Mouse (Mus musculus): ENCODE results near the gene Myh7b. TPM values are rescaled to one million over a fixed set of nuclear protein-coding genes. Genes with fewer than 3 reads are reported as not detected.

The Myh7b gene
- 0.34 and 0.45 TPM in 2 replicates for polyA plus RNA-seq (2014; fragmentation: Nextera tagmentation; extraction: Ambion mirVana)

- DNase-seq (ENCODE audit: low spot score) = no peak
- H3K4me1 ChIP-seq (ENCODE audit: control insufficient read depth, insufficient read depth, low read length) = peaks cover 3% of the 10 kb centered on the region; the same call in 1 of the 2 replicates
- H3K36me3 ChIP-seq (replicated peaks; ENCODE audit: control insufficient read depth, insufficient read depth, low read depth, low read length) = no peaks in the 10 kb centered on the region
- WGBS = 39% methylated on average over 4 of the region's 4 CpGs
- no peaks in the 10 kb centered on the region for H3K27me3 ChIP-seq (ENCODE audit: control insufficient read depth, insufficient read depth, low read length)
- H3K4me2 ChIP-seq (ENCODE audit: low read depth, low read length) = no peak within 1 kb of the TSS
- no peak within 1 kb of the TSS for H3K4me3 ChIP-seq (ENCODE audit: low read depth, low read length)
- H3K9me3 ChIP-seq (replicated peaks; ENCODE audit: control insufficient read depth, low read length) = no peaks in the 10 kb centered on the region
- no peak for ATAC-seq (replicated peaks; ENCODE audit: insufficient number of reproducible peaks, low FRiP score, low TSS enrichment, low read depth)
- no peak within 1 kb of the TSS for H3K27ac ChIP-seq (replicated peaks; ENCODE audit: low read depth, low read length)
- no peak within 1 kb of the TSS for H3K9ac ChIP-seq (replicated peaks; ENCODE audit: low read length)
Observed at GRCm38 (mm10) chr2:155610978-155611377, at the start of gene Myh7b. TSS of gene Myh7b (plus strand) at chr2:155611212.

- Histone ChIP-seq H3K36me3 (replicated peaks; ENCODE audit: control insufficient read depth, insufficient read depth, low read depth, low read length) (no peaks in the 10 kb centered on the region), H3K9ac (replicated peaks; ENCODE audit: low read length) (no peak overlapping the region), H3K4me2 (ENCODE audit: low read depth, low read length) (no peak overlapping the region), H3K9me3 (replicated peaks; ENCODE audit: control insufficient read depth, low read length) (no peaks in the 10 kb centered on the region), H3K4me3 (ENCODE audit: low read depth, low read length) (no peak overlapping the region), H3K27me3 (ENCODE audit: control insufficient read depth, insufficient read depth, low read length) (no peaks in the 10 kb centered on the region), H3K4me1 (ENCODE audit: control insufficient read depth, insufficient read depth, low read length) (no peaks in the 10 kb centered on the region), H3K27ac (replicated peaks; ENCODE audit: low read depth, low read length) (no peak overlapping the region)
- no peak for DNase-seq (ENCODE audit: low spot score)
- ATAC-seq (replicated peaks; ENCODE audit: insufficient number of reproducible peaks, low FRiP score, low TSS enrichment, low read depth) = no peak
- WGBS = 57% methylated on average over 1 of the region's 1 CpGs
Observed at GRCm38 (mm10) chr2:155562209-155562608, 48.8 kb upstream of the Myh7b start.

- Histone ChIP-seq H3K36me3 (replicated peaks; ENCODE audit: control insufficient read depth, insufficient read depth, low read depth, low read length) (no peaks in the 10 kb centered on the region), H3K27ac (replicated peaks; ENCODE audit: low read depth, low read length) (no peak overlapping the region), H3K4me1 (ENCODE audit: control insufficient read depth, insufficient read depth, low read length) (no peaks in the 10 kb centered on the region), H3K27me3 (ENCODE audit: control insufficient read depth, insufficient read depth, low read length) (no peaks in the 10 kb centered on the region), H3K9me3 (replicated peaks; ENCODE audit: control insufficient read depth, low read length) (no peaks in the 10 kb centered on the region), H3K4me3 (ENCODE audit: low read depth, low read length) (no peak overlapping the region), H3K9ac (replicated peaks; ENCODE audit: low read length) (no peak overlapping the region), H3K4me2 (ENCODE audit: low read depth, low read length) (no peak overlapping the region)
- 76% methylated on average over 4 of the region's 4 CpGs for WGBS
- no peak for DNase-seq (ENCODE audit: low spot score)
- ATAC-seq (replicated peaks; ENCODE audit: insufficient number of reproducible peaks, low FRiP score, low TSS enrichment, low read depth) = no peak
Observed at GRCm38 (mm10) chr2:155562934-155563333, 48.1 kb upstream of the Myh7b start.

GRCm38 (mm10) chr2:155567751-155568150 is 43.3 kb upstream of the Myh7b start:
- DNase-seq (ENCODE audit: low spot score) (no peak), ATAC-seq (replicated peaks; ENCODE audit: insufficient number of reproducible peaks, low FRiP score, low TSS enrichment, low read depth) (no peak)
- no peak overlapping the region for H3K27ac ChIP-seq (replicated peaks; ENCODE audit: low read depth, low read length)
- no peak overlapping the region for H3K4me3 ChIP-seq (ENCODE audit: low read depth, low read length)
- 84% methylated on average over 5 of the region's 5 CpGs for WGBS
- H3K9ac ChIP-seq (replicated peaks; ENCODE audit: low read length) = no peak overlapping the region
- H3K27me3 ChIP-seq (ENCODE audit: control insufficient read depth, insufficient read depth, low read length) = no peaks in the 10 kb centered on the region
- no peak overlapping the region for H3K4me2 ChIP-seq (ENCODE audit: low read depth, low read length)
- no peaks in the 10 kb centered on the region for H3K4me1 ChIP-seq (ENCODE audit: control insufficient read depth, insufficient read depth, low read length)
- H3K36me3 ChIP-seq (replicated peaks; ENCODE audit: control insufficient read depth, insufficient read depth, low read depth, low read length) = no peaks in the 10 kb centered on the region
- no peaks in the 10 kb centered on the region for H3K9me3 ChIP-seq (replicated peaks; ENCODE audit: control insufficient read depth, low read length)

GRCm38 (mm10) chr2:155569223-155569807 is 41.7 kb upstream of the Myh7b start:
- no peaks in the 10 kb centered on the region for H3K9me3 ChIP-seq (replicated peaks; ENCODE audit: control insufficient read depth, low read length)
- no peaks in the 10 kb centered on the region for H3K36me3 ChIP-seq (replicated peaks; ENCODE audit: control insufficient read depth, insufficient read depth, low read depth, low read length)
- H3K4me3 ChIP-seq (ENCODE audit: low read depth, low read length) = no peak overlapping the region
- no peak overlapping the region for H3K27ac ChIP-seq (replicated peaks; ENCODE audit: low read depth, low read length)
- H3K9ac ChIP-seq (replicated peaks; ENCODE audit: low read length) = no peak overlapping the region
- no peak overlapping the region for H3K4me2 ChIP-seq (ENCODE audit: low read depth, low read length)
- H3K4me1 ChIP-seq (ENCODE audit: control insufficient read depth, insufficient read depth, low read length) = no peaks in the 10 kb centered on the region
- 48% methylated on average over 3 of the region's 3 CpGs for WGBS
- ATAC-seq (replicated peaks; ENCODE audit: insufficient number of reproducible peaks, low FRiP score, low TSS enrichment, low read depth) (no peak), DNase-seq (ENCODE audit: low spot score) (no peak)
- H3K27me3 ChIP-seq (ENCODE audit: control insufficient read depth, insufficient read depth, low read length) = no peaks in the 10 kb centered on the region

GRCm38 (mm10) chr2:155573001-155573400 is 38.0 kb upstream of the Myh7b start:
- H3K9me3 ChIP-seq (replicated peaks; ENCODE audit: control insufficient read depth, low read length) = no peaks in the 10 kb centered on the region
- WGBS = 87% methylated on average over 9 of the region's 9 CpGs
- H3K4me3 ChIP-seq (ENCODE audit: low read depth, low read length) = no peak overlapping the region
- H3K4me1 ChIP-seq (ENCODE audit: control insufficient read depth, insufficient read depth, low read length) = no peaks in the 10 kb centered on the region
- H3K27ac ChIP-seq (replicated peaks; ENCODE audit: low read depth, low read length) = no peak overlapping the region
- H3K27me3 ChIP-seq (ENCODE audit: control insufficient read depth, insufficient read depth, low read length) = no peaks in the 10 kb centered on the region
- no peak for DNase-seq (ENCODE audit: low spot score)
- H3K9ac ChIP-seq (replicated peaks; ENCODE audit: low read length) = no peak overlapping the region
- no peaks in the 10 kb centered on the region for H3K36me3 ChIP-seq (replicated peaks; ENCODE audit: control insufficient read depth, insufficient read depth, low read depth, low read length)
- no peak for ATAC-seq (replicated peaks; ENCODE audit: insufficient number of reproducible peaks, low FRiP score, low TSS enrichment, low read depth)
- H3K4me2 ChIP-seq (ENCODE audit: low read depth, low read length) = no peak overlapping the region

GRCm38 (mm10) chr2:155573996-155574395 is 37.0 kb upstream of the Myh7b start:
- Histone ChIP-seq H3K9ac (replicated peaks; ENCODE audit: low read length) (no peak overlapping the region), H3K4me2 (ENCODE audit: low read depth, low read length) (no peak overlapping the region), H3K4me3 (ENCODE audit: low read depth, low read length) (no peak overlapping the region), H3K27me3 (ENCODE audit: control insufficient read depth, insufficient read depth, low read length) (no peaks in the 10 kb centered on the region), H3K9me3 (replicated peaks; ENCODE audit: control insufficient read depth, low read length) (no peaks in the 10 kb centered on the region), H3K36me3 (replicated peaks; ENCODE audit: control insufficient read depth, insufficient read depth, low read depth, low read length) (no peaks in the 10 kb centered on the region), H3K27ac (replicated peaks; ENCODE audit: low read depth, low read length) (no peak overlapping the region), H3K4me1 (ENCODE audit: control insufficient read depth, insufficient read depth, low read length) (no peaks in the 10 kb centered on the region)
- WGBS = 94% methylated on average over 7 of the region's 7 CpGs
- DNase-seq (ENCODE audit: low spot score) = no peak
- ATAC-seq (replicated peaks; ENCODE audit: insufficient number of reproducible peaks, low FRiP score, low TSS enrichment, low read depth) = no peak

- DNase-seq (ENCODE audit: low spot score) (no peak), ATAC-seq (replicated peaks; ENCODE audit: insufficient number of reproducible peaks, low FRiP score, low TSS enrichment, low read depth) (no peak)
- 83% methylated on average over 4 of the region's 4 CpGs for WGBS
- H3K9me3 ChIP-seq (replicated peaks; ENCODE audit: control insufficient read depth, low read length) = no peaks in the 10 kb centered on the region
- no peak overlapping the region for H3K4me3 ChIP-seq (ENCODE audit: low read depth, low read length)
- H3K4me1 ChIP-seq (ENCODE audit: control insufficient read depth, insufficient read depth, low read length) = no peaks in the 10 kb centered on the region
- no peaks in the 10 kb centered on the region for H3K27me3 ChIP-seq (ENCODE audit: control insufficient read depth, insufficient read depth, low read length)
- no peak overlapping the region for H3K9ac ChIP-seq (replicated peaks; ENCODE audit: low read length)
- H3K27ac ChIP-seq (replicated peaks; ENCODE audit: low read depth, low read length) = no peak overlapping the region
- H3K4me2 ChIP-seq (ENCODE audit: low read depth, low read length) = no peak overlapping the region
- H3K36me3 ChIP-seq (replicated peaks; ENCODE audit: control insufficient read depth, insufficient read depth, low read depth, low read length) = no peaks in the 10 kb centered on the region
Observed at GRCm38 (mm10) chr2:155574700-155575099, 36.3 kb upstream of the Myh7b start.

Data from embryonic facial prominence, embryonic 11.5 days (tissue).